Mouse (Mus musculus): ENCODE data around the gene Pcdh9. TPM values are rescaled to one million over a fixed set of nuclear protein-coding genes. Genes with fewer than 3 reads are reported as not detected.

Gene Pcdh9
- polyA plus RNA-seq (2017; shearing (Covaris generic)) = not detected

GRCm38 (mm10) chr14:93890519-93891370 lies at the start of gene Pcdh9:
TSS of gene Pcdh9 (minus strand) at chr14:93890679.

